Mouse (Mus musculus): ENCODE data around the gene Vrk2.

DNA sequence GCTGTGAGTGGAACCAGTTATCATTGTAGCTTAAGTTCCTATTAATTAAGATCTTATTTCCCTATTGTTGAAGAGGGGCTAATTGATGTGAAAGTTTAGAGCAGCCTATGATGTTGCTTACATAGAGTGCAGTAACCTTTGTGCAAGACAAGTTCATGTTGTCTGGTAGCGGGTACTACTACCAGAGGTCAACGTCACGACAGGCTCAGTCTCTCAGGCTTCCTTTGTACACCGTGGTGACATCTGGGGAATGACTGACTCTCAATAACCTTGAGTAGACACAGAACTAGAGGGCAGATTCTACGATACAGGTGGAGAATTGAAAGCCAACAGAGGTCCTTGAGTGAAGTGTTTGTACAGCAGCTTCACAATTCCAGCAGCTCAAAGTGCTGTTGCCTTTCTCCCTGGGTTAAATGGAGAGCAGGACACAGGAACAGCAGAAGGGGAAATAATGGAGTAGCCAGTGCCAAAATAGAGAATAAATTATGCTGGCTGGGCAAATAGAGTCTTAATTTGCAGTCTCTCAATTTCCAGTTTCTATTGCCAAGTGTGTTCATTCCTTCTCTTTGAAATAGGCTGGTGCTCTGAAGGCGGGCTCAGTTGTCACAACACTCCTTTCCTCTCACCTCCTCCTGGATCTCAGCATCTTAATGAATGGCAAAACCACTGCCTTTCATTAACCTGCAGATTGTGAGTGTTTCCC, 116.6 kb downstream of the Vrk2 start:
- TF ChIP-seq POLR2A (IDR thresholded peaks at IDR 0.05; ENCODE audit: borderline replicate concordance, insufficient read depth, low read length) (no peak), CTCF (IDR thresholded peaks at IDR 0.05; ENCODE audit: borderline replicate concordance, insufficient read depth, low read depth, low read length) (no peak)
